Mouse (Mus musculus): ENCODE results near the gene Zbtb8b.

Zbtb8b gene

GRCm38 (mm10) chr4:129376961-129377545 is 63.6 kb downstream of the Zbtb8b start:
- in situ Hi-C loops (cut with MboI, MseI), result no loop called here

DNA sequence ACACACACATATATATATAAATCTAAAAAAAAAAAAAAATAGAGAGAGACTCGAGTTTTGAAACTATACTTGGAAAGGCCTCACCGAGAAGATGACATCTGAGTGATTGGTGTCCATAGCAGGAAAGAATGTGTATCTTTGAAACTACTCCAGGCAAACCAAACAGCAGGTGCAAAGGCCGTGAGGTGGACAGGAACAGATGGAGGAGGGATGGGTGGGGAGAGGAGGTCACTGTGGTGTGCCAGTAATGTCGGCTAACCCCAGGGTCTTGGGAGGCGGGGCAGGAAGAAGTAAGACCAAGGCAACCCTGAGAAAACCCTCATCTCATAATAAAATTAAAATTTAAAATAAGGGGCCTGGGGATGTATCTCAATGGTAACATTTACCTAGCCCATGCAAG is 64.8 kb downstream of the Zbtb8b start:
- in situ Hi-C loops (cut with MboI, MseI), result no loop called here

Measured in T-helper 2 cell (primary cell).